Mouse (Mus musculus) heart, embryonic 11.5 days (tissue): ENCODE data around the gene Sh3gl3. TPM values are rescaled to one million over a fixed set of nuclear protein-coding genes. Genes with fewer than 3 reads are reported as not detected.

ENCODE experiments used
- ATAC-seq: fragments of 200-750 bp; cut with Nextera tagmentation; replicated peaks from 2 replicates; pipeline ENCODE4 v1.8.0; 2017; ENCODE audit warnings: moderate library complexity; ENCODE audit not compliant: insufficient number of reproducible peaks, low FRiP score, low TSS enrichment
- H3K27ac ChIP-seq: fragments of 300-500 bp; sonication (generic); 2 replicates; pipeline ENCODE4 v1.5.1; 2014; ENCODE audit warnings: mild to moderate bottlenecking, low read depth, low read length
- H3K27me3 ChIP-seq: fragments of 300-500 bp; sonication (generic); 2 replicates; pipeline ENCODE4 v1.6.1; 2014; ENCODE audit warnings: mild to moderate bottlenecking, low read length, mixed read lengths; ENCODE audit not compliant: control insufficient read depth, insufficient read depth
- H3K36me3 ChIP-seq: fragments of 300-500 bp; sonication (generic); 2 replicates; pipeline ENCODE4 v1.6.1; 2014; ENCODE audit warnings: mild to moderate bottlenecking, low read length, moderate library complexity, mixed read lengths; ENCODE audit not compliant: control insufficient read depth, insufficient read depth
- H3K4me1 ChIP-seq: fragments of 300-500 bp; sonication (generic); 2 replicates; pipeline ENCODE4 v1.6.1; 2014; ENCODE audit warnings: low read length; ENCODE audit not compliant: control insufficient read depth, insufficient read depth
- H3K4me2 ChIP-seq: fragments of 300-500 bp; sonication (generic); 2 replicates; pipeline ENCODE4 v1.6.1; 2014; ENCODE audit warnings: mild to moderate bottlenecking, moderate library complexity
- H3K4me3 ChIP-seq: fragments of 300-500 bp; sonication (generic); 2 replicates; pipeline ENCODE4 v1.5.1; 2014; ENCODE audit warnings: low read depth, low read length
- H3K9ac ChIP-seq: fragments of 300-500 bp; sonication (generic); 2 replicates; pipeline ENCODE4 v1.6.1; 2014; ENCODE audit warnings: mild to moderate bottlenecking, low read depth, low read length, moderate library complexity
- H3K9me3 ChIP-seq: fragments of 300-500 bp; sonication (generic); replicated peaks from 2 replicates; pipeline ENCODE4 v1.6.1; 2016; ENCODE audit warnings: low read length; ENCODE audit not compliant: control insufficient read depth
- WGBS: fragments of 180-500 bp; shearing (Covaris S2); extraction: QIAGEN DNeasy Blood & Tissue Kit; methylation state at CpG from one replicate; pipeline ENCODE4 v1.1.7; 2014; ENCODE audit not compliant: insufficient replicate concordance; 5-methylcytosine and 5-hydroxymethylcytosine counted together
- polyA plus RNA-seq: library from polyadenylated mRNA; unstranded; fragments of >200 nt; fragmentation: Nextera tagmentation; extraction: Ambion mirVana; gene quantifications from 2 replicates; pipeline ENCODE4 v1.2.1, GENCODE M21; 2014

Sh3gl3 gene
- polyA plus RNA-seq, 1 experiment from 2014 or later, result 5.8 TPM

GRCm38 (mm10) chr7:82180919-82181318, 7.3 kb downstream of the Sh3gl3 start:
- ATAC-seq, result no peak
- no peak overlapping the region for H3K4me2 ChIP-seq
- H3K27ac ChIP-seq, result no peak overlapping the region
- WGBS, result 74% methylated on average over 5 of the region's 5 CpGs
- H3K36me3 ChIP-seq, result no peaks in the 10 kb centered on the region
- H3K9ac ChIP-seq, result no peak overlapping the region
- H3K4me3 ChIP-seq, result no peak overlapping the region
- H3K27me3 ChIP-seq, result no peaks in the 10 kb centered on the region
- 0 out of 2 replicates have a peak, but pooled peaks cover 2% of the 10 kb centered on the region for H3K4me1 ChIP-seq
- 0 out of 2 replicates have a peak, but pooled peaks cover 2% of the 10 kb centered on the region for H3K9me3 ChIP-seq

GRCm38 (mm10) chr7:82182781-82183180, 9.1 kb downstream of the Sh3gl3 start:
- H3K27ac ChIP-seq, result no peak overlapping the region
- H3K9me3 ChIP-seq, result 0 out of 2 replicates have a peak, but pooled peaks cover 2% of the 10 kb centered on the region
- no peak overlapping the region for H3K4me3 ChIP-seq
- H3K36me3 ChIP-seq, result no peaks in the 10 kb centered on the region
- H3K27me3 ChIP-seq, result no peaks in the 10 kb centered on the region
- H3K4me1 ChIP-seq, result no peaks in the 10 kb centered on the region
- no peak for ATAC-seq
- 31% methylated on average over 2 of the region's 2 CpGs for WGBS
- H3K4me2 ChIP-seq, result no peak overlapping the region
- H3K9ac ChIP-seq, result no peak overlapping the region

- no peak overlapping the region for H3K4me3 ChIP-seq
- no peaks in the 10 kb centered on the region for H3K9me3 ChIP-seq
- H3K9ac ChIP-seq, result no peak overlapping the region
- 83% methylated on average over 11 of the region's 11 CpGs for WGBS
- H3K4me2 ChIP-seq, result no peak overlapping the region
- H3K27me3 ChIP-seq, result no peaks in the 10 kb centered on the region
- H3K36me3 ChIP-seq, result no peaks in the 10 kb centered on the region
- no peak overlapping the region for H3K27ac ChIP-seq
- no peaks in the 10 kb centered on the region for H3K4me1 ChIP-seq
- ATAC-seq, result no peak
Observed at GRCm38 (mm10) chr7:82191604-82192003, 18.0 kb downstream of the Sh3gl3 start.

GRCm38 (mm10) chr7:82192512-82192911, 18.9 kb downstream of the Sh3gl3 start:
- WGBS, result 76% methylated on average over 4 of the region's 4 CpGs

GRCm38 (mm10) chr7:82203111-82203510, 29.5 kb downstream of the Sh3gl3 start:
- WGBS, result 71% methylated on average over 7 of the region's 7 CpGs
- Histone ChIP-seq H3K4me1 (peaks cover 3% of the 10 kb centered on the region; the same call in 1 of the 2 replicates), H3K36me3 (no peaks in the 10 kb centered on the region), H3K9ac (no peak overlapping the region), H3K27ac (no peak overlapping the region), H3K9me3 (no peaks in the 10 kb centered on the region), H3K4me2 (no peak overlapping the region), H3K4me3 (no peak overlapping the region), H3K27me3 (no peaks in the 10 kb centered on the region)
- ATAC-seq, result no peak

More at GRCm38 (mm10) chr7:82192512-82192911, 18.9 kb downstream of the Sh3gl3 start:
- Histone ChIP-seq H3K4me3 (no peak overlapping the region), H3K9ac (no peak overlapping the region), H3K27me3 (no peaks in the 10 kb centered on the region), H3K4me2 (no peak overlapping the region), H3K4me1 (no peaks in the 10 kb centered on the region), H3K9me3 (no peaks in the 10 kb centered on the region), H3K36me3 (no peaks in the 10 kb centered on the region), H3K27ac (no peak overlapping the region)
- no peak for ATAC-seq

- H3K9ac ChIP-seq, result no peak overlapping the region
- H3K27ac ChIP-seq, result no peak overlapping the region
- H3K4me1 ChIP-seq, result peaks cover 3% of the 10 kb centered on the region; the same call in 1 of the 2 replicates
- no peak; the same call in 1 of the 2 replicates for ATAC-seq
- no peak overlapping the region for H3K4me2 ChIP-seq
- H3K4me3 ChIP-seq, result no peak overlapping the region
- no peaks in the 10 kb centered on the region for H3K36me3 ChIP-seq
- no peaks in the 10 kb centered on the region for H3K9me3 ChIP-seq
- 57% methylated on average over 12 of the region's 12 CpGs for WGBS
- H3K27me3 ChIP-seq, result no peaks in the 10 kb centered on the region
Observed at GRCm38 (mm10) chr7:82204014-82204784, 30.6 kb downstream of the Sh3gl3 start.

GRCm38 (mm10) chr7:82204975-82205374, 31.3 kb downstream of the Sh3gl3 start:
- Histone ChIP-seq H3K27ac (no peak overlapping the region), H3K4me2 (no peak overlapping the region), H3K36me3 (no peaks in the 10 kb centered on the region), H3K9ac (no peak overlapping the region), H3K27me3 (no peaks in the 10 kb centered on the region), H3K4me1 (peaks cover 3% of the 10 kb centered on the region; the same call in 1 of the 2 replicates), H3K4me3 (no peak overlapping the region), H3K9me3 (no peaks in the 10 kb centered on the region)
- no peak for ATAC-seq
- 72% methylated on average over 3 of the region's 3 CpGs for WGBS

GRCm38 (mm10) chr7:82206787-82207186, 33.1 kb downstream of the Sh3gl3 start:
- Histone ChIP-seq H3K9me3 (no peaks in the 10 kb centered on the region), H3K4me1 (peaks cover 3% of the 10 kb centered on the region; the same call in 1 of the 2 replicates), H3K27me3 (no peaks in the 10 kb centered on the region), H3K4me3 (no peak overlapping the region), H3K36me3 (no peaks in the 10 kb centered on the region), H3K27ac (no peak overlapping the region), H3K4me2 (no peak overlapping the region), H3K9ac (no peak overlapping the region)
- 75% methylated on average over 8 of the region's 8 CpGs for WGBS
- no peak for ATAC-seq
